Mouse (Mus musculus): Measurements from ENCODE around the gene Tmem151b. TPM values are rescaled to one million over a fixed set of nuclear protein-coding genes. Genes with fewer than 3 reads are reported as not detected.

Tmem151b gene
- polyA plus RNA-seq, 1 experiment from 2014 or later, result 6.3 TPM

GRCm38 (mm10) chr17:45581567-45581983 lies 32.1 kb upstream of the Tmem151b start:
- WGBS, result 22% methylated on average over 2 of the region's 2 CpGs

GRCm38 (mm10) chr17:45580958-45581477 lies 31.5 kb upstream of the Tmem151b start:
- Histone ChIP-seq H3K27me3 (ENCODE audit: poor library complexity, severe bottlenecking) (no peaks in the 10 kb centered on the region), H3K36me3 (replicated peaks) (peaks cover 2% of the 10 kb centered on the region), H3K27ac (no peak overlapping the region), H3K4me3 (no peak overlapping the region), H3K9me3 (no peaks in the 10 kb centered on the region), H3K4me1 (peaks cover 32% of the 10 kb centered on the region)
- WGBS, result 51% methylated on average over 12 of the region's 12 CpGs
- DNase-seq (ENCODE audit: extremely low spot score, low spot score), result no peak

More at GRCm38 (mm10) chr17:45581567-45581983, 32.1 kb upstream of the Tmem151b start:
- Histone ChIP-seq H3K27me3 (ENCODE audit: poor library complexity, severe bottlenecking) (no peaks in the 10 kb centered on the region), H3K4me3 (no peak overlapping the region; the same call in 1 of the 2 replicates), H3K27ac (no peak overlapping the region), H3K9me3 (peaks cover 5% of the 10 kb centered on the region; the same call in 1 of the 2 replicates), H3K4me1 (peaks cover 37% of the 10 kb centered on the region), H3K36me3 (replicated peaks) (peaks cover 7% of the 10 kb centered on the region)
- DNase-seq (ENCODE audit: extremely low spot score, low spot score), result peak; percentile 72

- Histone ChIP-seq H3K27me3 (ENCODE audit: poor library complexity, severe bottlenecking) (no peaks in the 10 kb centered on the region), H3K9me3 (no peaks in the 10 kb centered on the region), H3K36me3 (replicated peaks) (no peaks in the 10 kb centered on the region), H3K27ac (no peak overlapping the region), H3K4me1 (peaks cover 26% of the 10 kb centered on the region), H3K4me3 (no peak overlapping the region)
- DNase-seq (ENCODE audit: extremely low spot score, low spot score), result no peak
- WGBS, result 92% methylated on average over 4 of the region's 4 CpGs
These were observed 30.1 kb upstream of the Tmem151b start for GRCm38 (mm10) chr17:45579554-45579953.

DNA sequence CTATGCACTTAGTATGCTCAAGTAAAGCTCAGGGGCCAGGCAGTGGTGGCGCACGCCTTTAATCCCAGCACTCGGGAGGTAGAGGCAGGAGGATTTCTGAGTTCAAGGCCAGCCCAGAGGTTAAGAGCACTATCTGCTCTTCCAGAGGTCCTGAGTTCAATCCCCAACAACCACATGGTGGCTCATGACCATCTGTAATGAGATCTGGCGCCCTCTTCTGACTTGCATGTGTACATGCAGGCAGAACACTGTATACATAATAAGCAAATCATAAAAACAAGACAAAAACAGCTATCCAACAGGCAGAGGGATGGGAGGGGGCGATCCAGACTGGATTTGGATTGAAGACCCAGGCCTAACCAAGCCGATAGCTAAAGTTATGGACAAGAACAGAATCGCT lies 29.4 kb upstream of the Tmem151b start:
- no peak for DNase-seq (ENCODE audit: extremely low spot score, low spot score)
- WGBS, result 76% methylated on average over 7 of the region's 7 CpGs

GRCm38 (mm10) chr17:45578242-45578641 lies 28.8 kb upstream of the Tmem151b start:
- peaks cover 30% of the 10 kb centered on the region for H3K4me1 ChIP-seq
- DNase-seq (ENCODE audit: extremely low spot score, low spot score), result no peak
- no peaks in the 10 kb centered on the region for H3K27me3 ChIP-seq (ENCODE audit: poor library complexity, severe bottlenecking)
- no peaks in the 10 kb centered on the region for H3K36me3 ChIP-seq (replicated peaks)
- no peak overlapping the region for H3K4me3 ChIP-seq
- no peak overlapping the region for H3K27ac ChIP-seq
- WGBS, result 69% methylated on average over 5 of the region's 5 CpGs
- H3K9me3 ChIP-seq, result no peaks in the 10 kb centered on the region

More for the DNA sequence above, 29.4 kb upstream of the Tmem151b start:
- no peaks in the 10 kb centered on the region for H3K9me3 ChIP-seq
- no peaks in the 10 kb centered on the region for H3K36me3 ChIP-seq (replicated peaks)
- H3K27ac ChIP-seq, result no peak overlapping the region
- H3K4me3 ChIP-seq, result no peak overlapping the region
- H3K4me1 ChIP-seq, result peaks cover 26% of the 10 kb centered on the region
- H3K27me3 ChIP-seq (ENCODE audit: poor library complexity, severe bottlenecking), result no peaks in the 10 kb centered on the region

GRCm38 (mm10) chr17:45575123-45575897 lies 25.8 kb upstream of the Tmem151b start:
- H3K9me3 ChIP-seq, result no peaks in the 10 kb centered on the region
- H3K36me3 ChIP-seq (replicated peaks), result peaks cover 22% of the 10 kb centered on the region
- peak overlapping the region; percentile 99 for H3K27ac ChIP-seq
- DNase-seq (ENCODE audit: extremely low spot score, low spot score), result no peak
- WGBS, result 87% methylated on average over 8 of the region's 8 CpGs
- H3K27me3 ChIP-seq (ENCODE audit: poor library complexity, severe bottlenecking), result no peaks in the 10 kb centered on the region
- H3K4me3 ChIP-seq, result peak overlapping the region; percentile 83
- peaks cover 37% of the 10 kb centered on the region for H3K4me1 ChIP-seq

- Histone ChIP-seq H3K9me3 (no peaks in the 10 kb centered on the region), H3K36me3 (replicated peaks) (peaks cover 33% of the 10 kb centered on the region), H3K27me3 (ENCODE audit: poor library complexity, severe bottlenecking) (no peaks in the 10 kb centered on the region), H3K4me1 (peaks cover 48% of the 10 kb centered on the region), H3K27ac (peak overlapping the region; percentile 99), H3K4me3 (peak overlapping the region; percentile 83)
- WGBS, result 4% methylated on average over 17 of the region's 17 CpGs
- peak; percentile 65 for DNase-seq (ENCODE audit: extremely low spot score, low spot score)
These were observed 24.8 kb upstream of the Tmem151b start for GRCm38 (mm10) chr17:45574129-45574761.

- Histone ChIP-seq H3K27ac (peak overlapping the region; percentile 99), H3K4me1 (peaks cover 52% of the 10 kb centered on the region), H3K9me3 (no peaks in the 10 kb centered on the region), H3K27me3 (ENCODE audit: poor library complexity, severe bottlenecking) (no peaks in the 10 kb centered on the region), H3K36me3 (replicated peaks) (peaks cover 38% of the 10 kb centered on the region), H3K4me3 (peak overlapping the region; percentile 83)
- peak; percentile 94 for DNase-seq (ENCODE audit: extremely low spot score, low spot score)
- WGBS, result 0% methylated on average over 18 of the region's 18 CpGs
These were observed 24.3 kb upstream of the Tmem151b start for GRCm38 (mm10) chr17:45573780-45574123.

- peak; percentile 99 for DNase-seq (ENCODE audit: extremely low spot score, low spot score)
- H3K4me1 ChIP-seq, result peaks cover 56% of the 10 kb centered on the region
These were observed 23.8 kb upstream of the Tmem151b start, which contains the start of gene Hsp90ab1 for GRCm38 (mm10) chr17:45573087-45573779. Hsp90ab1 (minus strand) TSS chr17:45573271.

DNA sequence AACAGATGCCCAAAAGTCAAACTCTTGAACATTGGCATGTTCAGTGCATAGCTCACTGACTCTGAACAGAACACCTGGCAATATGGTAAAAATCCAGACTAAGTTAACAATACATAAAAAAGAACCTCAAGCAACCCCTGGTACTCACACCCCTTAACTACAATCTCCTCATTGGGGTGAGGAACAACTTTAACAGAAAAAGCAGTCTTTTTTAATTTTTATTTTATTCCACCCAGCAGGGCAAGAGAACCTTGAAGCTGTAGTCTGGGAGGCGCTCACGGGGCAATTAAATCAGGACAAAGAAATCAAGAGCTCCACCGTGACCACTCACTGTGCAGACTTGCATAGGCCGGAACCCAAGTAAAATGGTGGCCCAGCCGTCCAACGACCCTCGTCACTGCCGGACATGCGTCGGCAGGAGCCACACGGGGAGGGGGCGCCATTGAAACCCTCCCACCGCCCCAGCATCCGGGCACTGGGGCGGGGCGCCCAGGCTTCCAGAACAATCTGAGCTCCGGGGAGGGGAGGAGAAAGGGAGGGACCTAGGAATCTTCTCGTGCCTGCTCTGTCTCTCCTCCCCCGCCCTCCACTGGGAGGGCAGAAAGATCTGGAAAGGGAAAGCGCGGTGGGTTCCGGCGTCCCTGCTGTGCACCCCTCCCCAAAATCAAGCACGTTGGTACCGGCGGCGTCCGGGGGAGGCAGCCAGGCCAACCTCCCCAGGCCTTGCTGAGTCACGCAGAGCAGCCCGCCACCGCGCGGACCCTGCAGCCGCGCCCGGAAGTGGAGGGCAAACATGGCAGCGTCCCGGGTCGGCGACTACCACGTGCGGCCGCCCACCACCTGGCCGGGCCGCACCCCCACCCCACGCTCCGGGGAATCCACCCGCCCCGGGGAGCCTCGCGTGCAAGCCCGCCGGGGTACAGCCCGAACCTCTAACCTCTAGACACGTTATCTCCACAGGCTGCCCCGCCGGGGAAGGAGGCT lies 22.9 kb upstream of the Tmem151b start:
- peak; percentile 87 for DNase-seq (ENCODE audit: extremely low spot score, low spot score)
- peaks cover 62% of the 10 kb centered on the region for H3K4me1 ChIP-seq
- no peaks in the 10 kb centered on the region for H3K27me3 ChIP-seq (ENCODE audit: poor library complexity, severe bottlenecking)
- peak overlapping the region; percentile 99 for H3K27ac ChIP-seq
- H3K4me3 ChIP-seq, result peak overlapping the region; percentile 83
- no peaks in the 10 kb centered on the region for H3K9me3 ChIP-seq
- WGBS, result under 1% methylated on average over 56 of the region's 57 CpGs
- peaks cover 51% of the 10 kb centered on the region for H3K36me3 ChIP-seq (replicated peaks)

More at GRCm38 (mm10) chr17:45573087-45573779, 23.8 kb upstream of the Tmem151b start, which contains the start of gene Hsp90ab1:
- peak within 1 kb of the TSS; percentile 99 for H3K27ac ChIP-seq
- H3K27me3 ChIP-seq (ENCODE audit: poor library complexity, severe bottlenecking), result no peaks in the 10 kb centered on the region
- under 1% methylated on average over 41 of the region's 41 CpGs for WGBS
- peaks cover 43% of the 10 kb centered on the region for H3K36me3 ChIP-seq (replicated peaks)
- no peaks in the 10 kb centered on the region for H3K9me3 ChIP-seq
- peak within 1 kb of the TSS; percentile 83 for H3K4me3 ChIP-seq

- Histone ChIP-seq H3K27ac (no peak overlapping the region), H3K27me3 (ENCODE audit: poor library complexity, severe bottlenecking) (no peaks in the 10 kb centered on the region), H3K9me3 (no peaks in the 10 kb centered on the region), H3K4me1 (peaks cover 81% of the 10 kb centered on the region), H3K36me3 (replicated peaks) (peaks cover 75% of the 10 kb centered on the region), H3K4me3 (peak overlapping the region; percentile 83)
- no peak for DNase-seq (ENCODE audit: extremely low spot score, low spot score)
- 76% methylated on average over 4 of the region's 4 CpGs for WGBS
These were observed 20.5 kb upstream of the Tmem151b start for GRCm38 (mm10) chr17:45569999-45570398.
